Mouse (Mus musculus) macrophage (primary cell): ENCODE results near the gene Cdkl5. TPM values are rescaled to one million over a fixed set of nuclear protein-coding genes. Genes with fewer than 3 reads are reported as not detected.

Experiments
- polyA plus RNA-seq: library from polyadenylated mRNA; stranded (reverse); fragments of 250-400 nt; gene quantifications from 3 replicates; pipeline ENCODE4 v1.2.4, GENCODE M21; 2018; ENCODE audit warnings: inconsistent platforms

Gene Cdkl5
- polyA plus RNA-seq, 1 experiment from 2014 or later, result 0.75 TPM

Other genes starting within 250 kb of the Cdkl5 start
- not detected in 3 replicates for gene Rs1, start 226.7 kb downstream of the Cdkl5 start, polyA plus RNA-seq
- not detected in 3 replicates for gene Gja6, start 87.7 kb downstream of the Cdkl5 start, polyA plus RNA-seq
- gene Scml2, start 122.5 kb upstream of the Cdkl5 start, polyA plus RNA-seq, result 0.03 to 0.09 TPM in 2 of 3 replicates, not detected in the other